Mouse (Mus musculus) stomach, postnatal 0 days (tissue): ENCODE results near the gene Mbnl2.

Experiments used
- CTCF ChIP-seq: IDR thresholded peaks from 2 replicates; pipeline ENCODE4 v1.5.1; 2016; ENCODE audit warnings: antibody characterized with exemption, low read depth, mild to moderate bottlenecking, moderate library complexity
- EP300 ChIP-seq: optimal IDR thresholded peaks from 2 replicates; pipeline ENCODE3; 2016; ENCODE audit warnings: antibody characterized with exemption

DNA sequence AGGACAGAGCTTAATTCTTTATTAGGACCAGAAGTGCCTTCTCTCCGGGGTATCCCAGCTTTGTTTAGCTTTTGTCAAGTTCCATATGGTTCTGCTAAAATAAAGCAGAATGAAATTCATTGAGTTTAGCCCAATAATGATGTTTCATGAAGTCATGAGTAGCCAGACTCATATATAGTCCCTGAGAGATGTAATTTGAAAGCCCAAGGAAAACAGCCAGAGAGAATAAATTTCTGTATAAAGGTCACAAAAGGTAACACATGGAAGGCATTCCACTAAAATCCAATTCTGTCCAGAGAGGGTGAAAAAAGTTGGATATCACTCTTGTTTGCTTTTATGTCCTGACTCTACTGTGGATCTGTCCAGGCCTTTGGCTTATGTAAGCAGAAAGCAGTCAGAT, 159.4 kb downstream of the Mbnl2 start:
- no peak for TF ChIP-seq CTCF
- no peak for TF ChIP-seq EP300
